Mouse (Mus musculus) left cerebral cortex, postnatal 14 days (tissue): Measurements from ENCODE around the gene Ahdc1. TPM values are rescaled to one million over a fixed set of nuclear protein-coding genes. Genes with fewer than 3 reads are reported as not detected.
"Not testable (repeated sequence)": the region's sequence is repeated elsewhere in the genome, so short reads cannot be mapped to it uniquely, and the experiment has no call there.

Experiments used
- DNase-seq, 2 experiments: peaks; one replicate each; pipeline ENCODE4 v3.0.0; 2021 to 2022; ENCODE audit warnings: low spot score in 2 of 2, mixed read lengths in 1 of 2
- intact Hi-C: fragments of 180-260 bp; cut with DNase I; formaldehyde crosslinking; loops from one replicate; pipeline ENCODE4 v1.15.1; 2025
- total RNA-seq, 2 experiments: library from RNA; stranded (reverse); gene quantifications; 2 replicates each; pipeline ENCODE4 v1.2.3; 2021

Ahdc1 gene
- total RNA-seq, 2 experiments from 2014 or later, result 78.4 to 81.6 TPM

- intact Hi-C loops, result no loop called here
- peak; percentile 30 to 49 for DNase-seq
Observed at GRCm38 (mm10) chr4:132983664-132984512, 27.2 kb upstream of the Ahdc1 start.

DNA sequence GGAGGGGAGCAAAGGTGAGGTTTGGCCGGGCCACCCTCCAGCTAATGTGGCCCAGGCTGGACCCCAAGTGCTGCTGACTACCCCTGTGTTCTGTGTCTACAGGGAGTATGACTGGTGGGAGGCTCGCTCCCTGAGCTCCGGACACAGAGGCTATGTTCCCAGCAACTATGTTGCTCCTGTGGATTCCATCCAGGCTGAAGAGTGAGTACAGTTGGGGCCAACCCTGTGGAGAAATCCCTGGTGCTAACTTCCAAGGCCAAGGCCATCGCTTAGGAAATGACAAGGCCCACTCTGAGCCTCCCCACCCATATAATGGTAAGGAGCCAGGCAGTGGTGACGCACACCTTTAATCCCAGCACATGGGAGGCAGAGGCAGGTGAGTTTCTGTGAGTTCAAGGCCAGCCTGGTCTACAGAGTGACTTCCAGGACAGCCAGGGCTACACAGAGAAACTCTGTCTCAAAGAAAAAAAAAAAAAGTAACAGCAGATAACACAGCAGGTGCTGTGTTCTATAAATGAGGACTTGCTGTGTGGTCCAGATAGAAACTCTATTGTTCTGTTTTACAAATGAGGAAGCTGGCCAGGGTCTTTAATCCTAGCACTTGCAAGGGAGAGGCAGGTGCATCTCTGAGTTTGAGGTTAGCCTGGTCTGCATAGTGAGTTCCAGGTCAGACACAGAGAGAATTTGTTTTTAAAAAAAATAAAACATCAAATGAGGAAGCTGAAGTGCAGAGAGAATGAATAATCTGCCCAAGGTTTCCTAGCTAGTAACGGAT, 22.3 kb upstream of the Ahdc1 start:
- DNase-seq, result no peak
- intact Hi-C loops, result no loop called here

DNA sequence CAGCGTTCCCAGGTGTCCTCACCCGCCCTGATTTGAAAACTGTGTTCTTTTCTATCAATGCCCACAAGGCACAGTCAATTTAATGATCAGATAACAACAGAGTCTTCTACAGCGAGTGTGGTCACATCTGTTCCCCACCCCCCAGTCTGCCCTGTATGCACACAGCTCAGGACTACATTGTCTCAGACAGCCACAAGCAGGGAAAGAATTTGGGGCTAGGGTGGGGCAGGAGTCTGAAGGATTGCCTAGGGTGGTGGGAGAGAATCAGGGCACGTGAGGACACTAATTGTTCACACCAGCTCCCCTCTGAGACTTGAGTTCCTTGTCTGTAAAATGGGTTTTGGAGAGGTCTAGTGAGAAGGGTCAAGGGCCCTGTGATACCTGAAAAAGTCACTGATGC, 17.5 kb upstream of the Ahdc1 start:
- DNase-seq, result no peak
- intact Hi-C loops, result no loop called here

GRCm38 (mm10) chr4:132997469-132998237, 13.4 kb upstream of the Ahdc1 start:
- no peak for DNase-seq
- intact Hi-C loops, result no loop called here

DNA sequence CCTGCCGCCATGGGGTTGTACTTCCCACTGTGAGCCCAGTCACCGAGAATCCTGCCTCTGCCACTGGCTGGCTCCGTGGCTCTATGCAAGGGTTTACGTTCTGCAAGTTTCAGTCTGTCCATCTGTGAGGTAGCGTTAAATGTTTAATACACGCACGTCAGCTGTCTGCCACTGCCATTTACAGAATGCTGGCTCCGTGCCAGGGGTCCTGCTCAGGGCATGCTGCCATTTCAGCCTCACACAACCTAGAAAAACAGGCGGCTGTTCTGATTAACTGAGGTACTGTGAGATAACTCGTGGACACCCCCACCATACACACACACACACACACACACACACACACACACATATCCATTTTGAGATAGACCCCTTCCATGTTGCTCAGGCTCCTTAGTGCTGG, 8.2 kb upstream of the Ahdc1 start:
- DNase-seq, result peak in 1 of 2 experiments; percentile 37
- intact Hi-C loops, result no loop called here

GRCm38 (mm10) chr4:133003316-133004018, 7.6 kb upstream of the Ahdc1 start:
- intact Hi-C loops, result no loop called here
- no peak for DNase-seq

- intact Hi-C loops, result loop anchor here (1.0 kb wide), 1 partner anchor 60 kb away; no protein-coding TSS in a partner anchor
- peak in 1 of 2 experiments; percentile 88 for DNase-seq
Observed at GRCm38 (mm10) chr4:133005233-133005632, 5.8 kb upstream of the Ahdc1 start.

GRCm38 (mm10) chr4:133005885-133006451, 5.1 kb upstream of the Ahdc1 start:
- not testable (repeated sequence) for DNase-seq
- intact Hi-C loops, result loop anchor here (1.0 kb wide), 1 partner anchor 61 kb away; no protein-coding TSS in a partner anchor

DNA sequence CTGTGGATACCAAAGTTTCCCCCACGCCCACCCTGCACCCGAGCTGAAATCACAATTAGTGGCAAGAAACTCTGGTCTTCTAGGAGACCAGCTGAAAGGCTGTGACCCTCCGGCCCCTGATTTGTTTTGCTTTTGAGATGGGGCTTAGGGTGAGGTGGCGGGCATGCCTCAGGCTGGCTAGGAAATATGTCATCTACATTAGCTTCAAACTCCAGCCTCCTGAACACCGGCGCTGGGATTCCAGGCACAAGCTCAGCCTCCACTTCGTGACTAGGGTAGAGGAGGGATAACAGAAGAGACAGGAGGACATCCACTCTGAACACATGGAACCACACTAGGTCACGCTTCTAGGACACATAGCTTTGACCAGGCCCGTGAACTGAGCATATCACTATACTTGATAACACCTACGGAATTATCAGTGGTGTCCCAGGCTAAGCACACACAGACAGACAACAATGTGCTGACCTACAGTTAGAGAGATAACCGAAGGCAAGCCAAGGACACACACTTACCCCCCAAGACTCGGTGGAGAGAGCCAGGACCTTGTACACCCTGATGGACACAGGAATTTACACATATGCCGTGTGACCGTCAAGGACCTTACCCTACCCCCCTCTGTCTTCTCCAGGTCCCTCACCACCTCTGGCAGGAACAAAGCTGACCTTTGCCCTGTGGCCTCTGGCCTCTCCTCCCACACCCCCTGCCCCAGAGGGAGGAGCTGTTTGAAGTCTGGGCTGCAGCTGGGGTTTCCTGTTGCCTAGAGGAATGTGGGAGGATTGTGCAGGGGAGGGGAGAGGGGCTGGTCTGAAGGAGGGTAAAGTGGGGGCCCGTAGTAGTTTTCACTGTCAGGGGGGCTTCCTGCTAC, 3.3 kb upstream of the Ahdc1 start:
- intact Hi-C loops, result loop anchor here (2.0 kb wide), 1 partner anchor 293 kb away; no protein-coding TSS in a partner anchor
- DNase-seq, result no peak

GRCm38 (mm10) chr4:133009131-133009530, 1.9 kb upstream of the Ahdc1 start:
- intact Hi-C loops, result loop anchor here (2.0 kb wide), 1 partner anchor 292 kb away; no protein-coding TSS in a partner anchor

DNA sequence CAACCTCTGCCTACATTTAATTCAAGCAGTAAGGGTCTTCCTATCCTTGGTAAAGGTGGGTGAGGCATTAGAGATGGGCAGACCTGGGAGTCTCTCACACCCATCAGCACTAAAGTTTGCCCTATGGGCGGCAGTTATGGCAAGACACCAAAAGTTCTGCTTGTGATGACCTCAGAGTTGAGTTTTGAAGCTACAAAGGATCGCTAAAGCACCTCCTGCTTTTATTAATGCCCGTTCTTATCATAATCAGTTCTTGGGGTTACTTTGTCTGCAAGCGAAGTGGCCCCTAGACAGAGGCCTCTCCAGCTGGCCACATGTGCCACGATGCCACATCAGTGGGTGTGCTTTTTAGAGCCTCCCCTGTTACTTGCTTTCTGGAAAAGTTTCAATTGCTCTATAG, 1.4 kb upstream of the Ahdc1 start:
- intact Hi-C loops, result loop anchor here (2.0 kb wide), 1 partner anchor 291 kb away; no protein-coding TSS in a partner anchor
- DNase-seq, result no peak

More at GRCm38 (mm10) chr4:133009131-133009530, 1.9 kb upstream of the Ahdc1 start:
- DNase-seq, result peak in 1 of 2 experiments; percentile 68

DNA sequence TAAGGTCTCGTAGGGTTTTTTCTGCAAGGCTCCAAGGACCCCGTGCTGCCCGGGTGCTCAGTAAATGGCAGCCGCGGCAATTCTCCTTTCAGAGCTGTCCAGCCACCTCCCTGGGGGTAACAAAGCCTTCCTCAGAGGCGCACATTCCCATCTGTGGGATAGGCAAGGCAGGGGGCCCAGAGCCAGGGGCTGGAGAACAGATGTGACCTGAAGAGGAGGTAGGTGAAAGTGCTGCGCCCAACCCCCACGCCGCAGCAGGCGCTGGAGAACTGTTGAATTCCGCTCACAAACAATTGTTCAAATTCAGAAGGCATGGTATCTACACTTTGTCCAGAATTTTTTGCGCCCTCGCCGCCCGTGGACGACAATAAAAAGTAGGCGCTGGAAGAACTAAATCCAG, 449 bp upstream of the Ahdc1 start:
- intact Hi-C loops, result loop anchor here (1.0 kb wide), 1 partner anchor 202 kb away; the partner anchor contains the start of genes Cd164l2 and Gpr3
- no peak for DNase-seq

GRCm38 (mm10) chr4:133011821-133012775, 1.0 kb downstream of the Ahdc1 start:
- intact Hi-C loops, result loop anchor here (1.0 kb wide), 1 partner anchor 200 kb away; the partner anchor contains the start of genes Cd164l2 and Gpr3
- peak in 1 of 2 experiments; percentile 44 for DNase-seq

- DNase-seq, result peak in 1 of 2 experiments; percentile 20
- intact Hi-C loops, result no loop called here
Observed at GRCm38 (mm10) chr4:133012776-133013265, 1.8 kb downstream of the Ahdc1 start.

- intact Hi-C loops, result no loop called here
- DNase-seq, result peak in 1 of 2 experiments; percentile 51
Observed at GRCm38 (mm10) chr4:133013266-133013891, 2.3 kb downstream of the Ahdc1 start.

GRCm38 (mm10) chr4:133014088-133014487, 3.0 kb downstream of the Ahdc1 start:
- intact Hi-C loops, result no loop called here
- no peak for DNase-seq
